Mouse (Mus musculus) spleen, adult 2 months (tissue): Measurements from ENCODE around the gene Gmds. TPM values are rescaled to one million over a fixed set of nuclear protein-coding genes. Genes with fewer than 3 reads are reported as not detected.

Experiments used
- DNase-seq, 2 experiments: peaks; one replicate each; pipeline versions ENCODE4 v3.0.0 to v3.0.0-alpha.2; 2012 to 2021; ENCODE audit warnings: low spot score in 2 of 2, low read depth in 1 of 2
- H3K27ac ChIP-seq: fragments of 200-500 bp; 2 replicates; pipeline ENCODE4 v1.5.1; 2012; ENCODE audit warnings: low read length, inconsistent platforms; ENCODE audit not compliant: insufficient read depth
- H3K27me3 ChIP-seq: fragments of 200-500 bp; 2 replicates; pipeline ENCODE4 v1.6.1; 2012; ENCODE audit warnings: mild to moderate bottlenecking, moderate library complexity, low read length, inconsistent platforms; ENCODE audit not compliant: control insufficient read depth, insufficient read depth
- H3K36me3 ChIP-seq: fragments of 200-500 bp; 2 replicates; pipeline ENCODE4 v1.6.1; 2012; ENCODE audit warnings: mild to moderate bottlenecking, low read length, inconsistent platforms; ENCODE audit not compliant: control insufficient read depth, insufficient read depth
- H3K4me1 ChIP-seq: fragments of 200-500 bp; 2 replicates; pipeline ENCODE4 v1.6.1; 2011; ENCODE audit warnings: inconsistent platforms; ENCODE audit not compliant: control insufficient read depth, insufficient read depth, insufficient read length
- H3K4me3 ChIP-seq: fragments of 200-500 bp; 2 replicates; pipeline ENCODE4 v1.5.1; 2011; ENCODE audit warnings: mild to moderate bottlenecking, inconsistent platforms; ENCODE audit not compliant: insufficient read depth, insufficient read length; ENCODE audit errors: extremely low read depth
- CTCF ChIP-seq: fragments of 200-500 bp; IDR thresholded peaks from 2 replicates; pipeline ENCODE4 v1.5.1; 2011; ENCODE audit warnings: mild to moderate bottlenecking, inconsistent platforms; ENCODE audit not compliant: insufficient read depth, insufficient read length, insufficient replicate concordance; ENCODE audit errors: extremely low read depth
- POLR2A ChIP-seq: fragments of 200-500 bp; IDR thresholded peaks from 2 replicates; pipeline ENCODE4 v1.6.1; 2011; ENCODE audit warnings: low read depth, low read length, inconsistent platforms
- WGBS: fragments of 180-500 bp; shearing (Covaris S2); methylation state at CpG from one replicate; pipeline ENCODE4 v1.1.7; 2018; 5-methylcytosine and 5-hydroxymethylcytosine counted together
- polyA plus RNA-seq: library from polyadenylated mRNA; depleted of rRNA; stranded (reverse); fragments of >200 nt; gene quantifications from 2 replicates; pipeline ENCODE4 v1.2.3, GENCODE M21; 2012

Gene Gmds
- polyA plus RNA-seq, 1 experiment, result 7.9 TPM

- Histone ChIP-seq H3K27ac (no peak overlapping the region), H3K27me3 (no peaks in the 10 kb centered on the region), H3K4me3 (no peak overlapping the region), H3K36me3 (no peaks in the 10 kb centered on the region), H3K4me1 (no peaks in the 10 kb centered on the region)
- no peak for DNase-seq
- WGBS, result 96% methylated on average over 5 of the region's 5 CpGs
- no peak for TF ChIP-seq POLR2A
Observed at GRCm38 (mm10) chr13:32207172-32207908, 131.2 kb downstream of the Gmds start.

GRCm38 (mm10) chr13:32179906-32180305 lies 158.6 kb downstream of the Gmds start:
- H3K4me3 ChIP-seq, result no peak overlapping the region
- H3K36me3 ChIP-seq, result no peaks in the 10 kb centered on the region
- 42% methylated on average over 3 of the region's 3 CpGs for WGBS
- no peak for DNase-seq
- no peaks in the 10 kb centered on the region for H3K4me1 ChIP-seq
- H3K27me3 ChIP-seq, result no peaks in the 10 kb centered on the region
- no peak overlapping the region for H3K27ac ChIP-seq
- no peak for TF ChIP-seq POLR2A
- no peak for TF ChIP-seq CTCF

- no peak overlapping the region for H3K4me3 ChIP-seq
- no peak overlapping the region for H3K27ac ChIP-seq
- no peaks in the 10 kb centered on the region for H3K27me3 ChIP-seq
- WGBS, result 89% methylated on average over 1 of the region's 1 CpGs
- no peaks in the 10 kb centered on the region for H3K4me1 ChIP-seq
- no peak for DNase-seq
- no peak for TF ChIP-seq POLR2A
- no peaks in the 10 kb centered on the region for H3K36me3 ChIP-seq
Observed at GRCm38 (mm10) chr13:32178682-32179081, 159.9 kb downstream of the Gmds start.

GRCm38 (mm10) chr13:32177852-32178453 lies 160.6 kb downstream of the Gmds start:
- Histone ChIP-seq H3K27ac (no peak overlapping the region), H3K4me3 (no peak overlapping the region), H3K27me3 (no peaks in the 10 kb centered on the region), H3K4me1 (no peaks in the 10 kb centered on the region), H3K36me3 (no peaks in the 10 kb centered on the region)
- 96% methylated on average over 2 of the region's 2 CpGs for WGBS
- no peak for DNase-seq
- TF ChIP-seq POLR2A (no peak), CTCF (no peak)

- Histone ChIP-seq H3K27me3 (no peaks in the 10 kb centered on the region), H3K27ac (no peak overlapping the region), H3K36me3 (no peaks in the 10 kb centered on the region), H3K4me3 (no peak overlapping the region), H3K4me1 (no peaks in the 10 kb centered on the region)
- TF ChIP-seq CTCF (no peak), POLR2A (no peak)
- no peak for DNase-seq
- WGBS, result 88% methylated on average over 2 of the region's 2 CpGs
Observed at GRCm38 (mm10) chr13:32175028-32175427, 163.5 kb downstream of the Gmds start.

- Histone ChIP-seq H3K27me3 (no peaks in the 10 kb centered on the region), H3K4me1 (no peaks in the 10 kb centered on the region), H3K36me3 (no peaks in the 10 kb centered on the region), H3K4me3 (no peak overlapping the region), H3K27ac (no peak overlapping the region)
- WGBS, result 44% methylated on average over 5 of the region's 5 CpGs
- TF ChIP-seq POLR2A (no peak), CTCF (no peak)
- no peak for DNase-seq
Observed at GRCm38 (mm10) chr13:32169173-32169572, 169.4 kb downstream of the Gmds start.

- H3K27ac ChIP-seq, result no peak overlapping the region
- no peak overlapping the region for H3K4me3 ChIP-seq
- 95% methylated on average over 6 of the region's 6 CpGs for WGBS
- no peaks in the 10 kb centered on the region for H3K27me3 ChIP-seq
- no peaks in the 10 kb centered on the region for H3K36me3 ChIP-seq
- TF ChIP-seq CTCF (no peak), POLR2A (no peak)
- no peak for DNase-seq
- H3K4me1 ChIP-seq, result no peaks in the 10 kb centered on the region
Observed at GRCm38 (mm10) chr13:32167806-32168205, 170.7 kb downstream of the Gmds start.
